Mouse (Mus musculus) layer of hippocampus, adult 11-12 months (tissue): ENCODE data around the gene Rps6ka2.
"Not testable (repeated sequence)": the region's sequence is repeated elsewhere in the genome, so short reads cannot be mapped to it uniquely, and the experiment has no call there.

ENCODE experiments used
- DNase-seq: peaks from one replicate; pipeline ENCODE4 v3.0.0; 2022; ENCODE audit warnings: low spot score

The Rps6ka2 gene

GRCm38 (mm10) chr17:7270506-7270905, 100.6 kb downstream of the Rps6ka2 start:
- DNase-seq = no peak

- DNase-seq = no peak
Measured at GRCm38 (mm10) chr17:7271522-7272134, 101.7 kb downstream of the Rps6ka2 start.

- no peak for DNase-seq
Measured at GRCm38 (mm10) chr17:7273054-7273453, 103.1 kb downstream of the Rps6ka2 start.

GRCm38 (mm10) chr17:7273785-7274184, 103.9 kb downstream of the Rps6ka2 start:
- DNase-seq = no peak

- DNase-seq = no peak
Measured at GRCm38 (mm10) chr17:7278702-7279242, 108.9 kb downstream of the Rps6ka2 start.

GRCm38 (mm10) chr17:7279251-7279650, 109.3 kb downstream of the Rps6ka2 start:
- no peak for DNase-seq

GRCm38 (mm10) chr17:7284297-7284910, 114.5 kb downstream of the Rps6ka2 start:
- peak; percentile 46 for DNase-seq

- no peak for DNase-seq
Measured at GRCm38 (mm10) chr17:7285292-7285691, 115.4 kb downstream of the Rps6ka2 start.

- DNase-seq = no peak
Measured at GRCm38 (mm10) chr17:7286422-7287050, 116.6 kb downstream of the Rps6ka2 start.

GRCm38 (mm10) chr17:7292012-7292684, 122.2 kb downstream of the Rps6ka2 start:
- DNase-seq = peak; percentile 48

- DNase-seq = peak; percentile 82
Measured at GRCm38 (mm10) chr17:7306278-7307196, 136.6 kb downstream of the Rps6ka2 start.

- not testable (repeated sequence) for DNase-seq
Measured at GRCm38 (mm10) chr17:7315693-7316382, 145.9 kb downstream of the Rps6ka2 start.

GRCm38 (mm10) chr17:7319789-7320188, 149.9 kb downstream of the Rps6ka2 start:
- not testable (repeated sequence) for DNase-seq

GRCm38 (mm10) chr17:7324346-7324745, 154.4 kb downstream of the Rps6ka2 start, which contains the start of gene Tcp10a:
Gene Tcp10a (plus strand): TSS chr17:7324646.
- not testable (repeated sequence) for DNase-seq

GRCm38 (mm10) chr17:7326415-7326814, 156.5 kb downstream of the Rps6ka2 start:
- not testable (repeated sequence) for DNase-seq

- DNase-seq = not testable (repeated sequence)
Measured at GRCm38 (mm10) chr17:7332745-7333144, 162.8 kb downstream of the Rps6ka2 start.

- not testable (repeated sequence) for DNase-seq
Measured at GRCm38 (mm10) chr17:7337381-7337780, 167.5 kb downstream of the Rps6ka2 start.

- DNase-seq = not testable (repeated sequence)
Measured at GRCm38 (mm10) chr17:7348765-7349164, 178.8 kb downstream of the Rps6ka2 start.

GRCm38 (mm10) chr17:7352596-7352995, 182.7 kb downstream of the Rps6ka2 start, which contains the start of gene Ttll2:
Gene Ttll2 (minus strand): TSS chr17:7352696.
- DNase-seq = not testable (repeated sequence)
